Mouse (Mus musculus): ENCODE measurements around the gene Crip2.

Gene Crip2

DNA sequence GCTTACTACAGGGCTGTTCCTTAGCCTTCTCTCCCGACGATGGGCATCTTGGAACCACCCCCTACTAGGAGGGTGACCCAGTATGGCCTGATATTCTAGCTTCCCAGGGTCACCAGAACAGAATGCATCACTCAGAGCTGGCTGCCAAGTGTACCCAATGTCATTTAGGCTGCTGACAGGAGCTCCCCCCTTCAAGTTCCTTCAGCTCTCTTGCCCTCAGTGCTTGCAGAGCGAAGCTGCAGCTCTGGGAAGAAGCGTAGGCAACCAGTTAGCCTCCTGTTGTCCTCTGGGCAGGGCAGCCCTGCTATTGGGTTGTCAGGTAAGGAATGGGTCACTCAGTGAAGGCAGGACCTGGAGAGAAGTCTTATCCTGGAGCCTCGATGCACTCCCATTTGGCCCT, 44.9 kb downstream of the Crip2 start:
- DNase-seq (ENCODE audit: extremely low spot score) = no peak

DNA sequence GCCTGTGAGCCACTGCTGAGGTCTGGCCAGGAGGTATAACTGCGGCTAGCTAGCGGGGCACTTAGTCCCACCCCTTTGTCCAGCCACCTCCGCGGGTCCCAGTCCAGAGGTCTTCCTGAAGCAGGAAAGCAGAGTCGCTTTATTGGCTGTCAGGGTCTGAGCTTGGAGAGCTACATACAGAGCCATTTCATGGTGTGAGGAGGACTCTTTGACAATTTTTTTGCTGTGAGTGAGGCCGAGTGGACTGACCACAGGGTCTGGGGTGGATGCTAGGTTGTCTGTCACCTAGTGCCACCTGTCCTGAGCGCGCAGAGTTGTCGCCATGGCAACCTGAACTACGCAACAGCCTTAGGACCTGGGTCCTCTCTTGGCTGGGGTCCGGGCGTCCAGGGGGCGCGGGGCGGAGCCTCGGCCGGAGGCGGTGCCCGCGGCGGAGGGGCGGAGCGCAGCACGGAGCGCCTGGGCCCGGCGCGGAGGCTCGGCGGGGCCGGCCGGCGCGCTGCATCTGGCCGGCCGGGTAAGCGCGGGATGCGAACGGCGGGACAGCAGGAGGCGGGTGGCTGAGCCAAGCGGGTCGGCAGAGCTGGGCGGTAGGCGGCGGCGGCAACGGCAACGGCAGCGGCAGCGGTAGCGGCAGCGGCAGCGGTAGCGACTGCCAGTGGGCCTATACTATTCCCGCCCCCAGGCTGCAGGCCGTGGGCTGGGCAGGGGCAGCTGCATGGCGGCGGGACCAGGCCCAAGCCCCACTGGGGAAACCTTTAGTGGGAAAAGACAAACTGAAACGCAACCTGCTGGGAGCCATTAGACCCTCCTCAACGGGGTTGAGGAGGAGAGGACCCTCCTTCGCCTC, 45.6 kb downstream of the Crip2 start, which contains the start of gene Tmem121:
Tmem121 (plus strand) TSS at position 489 of the 850 bp plus-strand sequence.
- peak; percentile 58 for DNase-seq (ENCODE audit: extremely low spot score)

DNA sequence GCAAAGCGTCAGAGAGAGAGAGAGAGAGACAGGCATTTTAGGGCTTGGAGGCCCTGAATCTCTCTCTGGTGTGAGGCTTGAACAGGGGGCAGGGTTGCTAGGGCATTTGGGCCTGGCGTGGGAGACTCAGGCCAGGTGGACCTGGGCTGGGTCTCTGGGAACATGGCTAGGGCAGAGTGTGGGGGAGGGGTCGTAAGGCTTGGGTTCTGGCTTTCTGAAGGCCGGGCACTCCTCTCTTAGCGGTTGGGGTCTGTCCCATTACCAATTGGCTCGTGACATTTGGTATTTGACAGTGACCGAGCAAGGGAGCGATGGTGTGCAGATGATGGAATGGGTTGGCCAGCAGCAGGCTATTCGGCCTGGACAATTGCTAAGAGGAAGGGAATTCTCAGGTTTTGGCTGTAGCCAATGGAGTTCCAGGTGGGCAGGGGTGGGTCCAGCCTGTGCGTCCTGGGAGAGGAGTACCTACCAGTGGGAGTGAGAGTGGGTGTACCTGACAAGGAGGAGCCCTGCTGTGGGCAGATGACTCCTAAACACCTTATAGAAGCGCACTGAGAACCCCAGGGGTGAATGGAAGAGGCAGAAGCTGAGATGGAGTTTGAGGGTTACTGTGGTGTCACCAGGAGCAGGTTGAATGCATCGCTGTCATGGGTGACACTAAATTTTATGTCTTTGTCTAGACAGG, 46.4 kb downstream of the Crip2 start:
- DNase-seq (ENCODE audit: extremely low spot score) = no peak

DNA sequence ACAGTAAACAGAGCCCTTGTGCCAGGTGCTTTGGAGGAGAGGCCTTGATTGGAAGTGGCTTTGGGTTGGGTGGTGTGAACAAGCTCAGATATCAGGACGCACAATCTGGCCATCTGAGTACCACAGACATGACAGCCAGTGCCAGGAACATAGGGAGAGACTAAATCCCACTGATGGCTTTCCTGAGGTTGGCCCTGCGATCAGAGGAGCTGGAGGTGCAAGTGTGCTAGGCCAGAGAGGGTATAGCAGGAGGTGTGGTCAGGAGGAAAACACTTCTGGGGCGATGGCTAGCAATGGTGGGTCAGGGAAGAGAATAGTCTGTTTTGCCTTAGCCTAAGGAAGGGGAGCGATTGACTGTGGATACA, 47.0 kb downstream of the Crip2 start:
- DNase-seq (ENCODE audit: extremely low spot score) = peak; percentile 15

DNA sequence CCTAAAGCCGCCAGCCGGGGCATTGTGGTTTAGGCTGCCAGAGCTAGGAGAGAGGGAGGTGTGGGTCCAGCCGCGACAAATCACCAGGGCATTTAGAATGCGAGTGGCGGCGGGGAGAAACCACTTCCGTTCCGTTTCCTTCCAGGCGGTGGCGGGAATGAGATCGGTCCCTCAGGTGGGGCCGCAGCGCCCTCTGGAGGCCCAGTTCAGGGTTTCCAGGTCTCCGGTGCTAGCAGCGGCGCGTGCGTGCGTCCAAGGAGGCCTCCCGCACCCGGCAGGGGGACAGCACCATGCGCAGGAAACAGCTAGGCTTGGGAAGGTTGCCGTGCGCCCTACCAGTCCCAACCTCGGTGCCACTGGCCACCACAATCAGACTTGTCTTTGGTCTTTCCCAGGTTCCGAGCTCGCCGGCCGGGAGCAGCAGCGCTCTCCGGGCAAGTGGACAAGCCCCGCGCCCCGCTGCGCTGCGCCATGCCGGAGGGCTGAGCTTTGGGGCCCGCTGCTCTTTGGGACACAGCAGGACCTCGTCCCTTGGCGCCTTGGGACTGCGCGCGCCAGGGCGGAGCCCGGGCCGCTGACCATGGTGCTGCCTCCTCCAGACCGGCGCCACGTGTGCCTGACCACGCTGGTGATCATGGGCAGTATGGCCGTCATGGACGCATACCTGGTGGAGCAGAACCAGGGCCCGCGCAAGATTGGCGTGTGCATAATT, 47.7 kb downstream of the Crip2 start:
- peak; percentile 86 for DNase-seq (ENCODE audit: extremely low spot score)

DNA sequence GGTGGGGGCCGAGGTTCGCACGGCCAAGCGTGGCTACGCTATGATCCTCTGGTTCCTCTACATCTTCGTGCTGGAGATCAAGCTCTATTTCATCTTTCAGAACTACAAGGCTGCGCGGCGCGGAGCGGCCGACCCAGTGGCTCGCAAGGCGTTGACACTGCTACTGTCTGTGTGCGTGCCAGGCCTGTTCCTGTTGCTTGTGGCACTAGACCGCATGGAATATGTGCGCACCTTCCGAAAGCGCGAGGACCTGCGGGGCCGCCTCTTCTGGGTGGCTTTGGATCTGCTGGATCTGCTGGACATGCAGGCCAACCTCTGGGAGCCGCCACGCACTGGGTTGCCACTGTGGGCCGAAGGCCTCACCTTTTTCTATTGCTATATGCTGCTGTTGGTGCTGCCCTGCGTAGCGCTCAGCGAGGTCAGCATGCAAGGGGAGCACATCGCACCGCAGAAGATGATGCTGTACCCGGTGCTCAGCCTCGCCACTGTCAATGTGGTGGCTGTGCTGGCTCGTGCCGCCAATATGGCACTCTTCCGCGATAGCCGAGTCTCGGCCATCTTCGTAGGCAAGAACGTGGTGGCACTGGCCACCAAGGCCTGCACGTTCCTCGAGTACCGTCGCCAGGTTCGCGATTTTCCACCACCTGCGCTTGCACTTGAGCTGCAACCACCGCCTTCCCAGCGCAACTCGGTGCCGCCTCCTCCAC, 48.5 kb downstream of the Crip2 start:
- no peak for DNase-seq (ENCODE audit: extremely low spot score)

DNA sequence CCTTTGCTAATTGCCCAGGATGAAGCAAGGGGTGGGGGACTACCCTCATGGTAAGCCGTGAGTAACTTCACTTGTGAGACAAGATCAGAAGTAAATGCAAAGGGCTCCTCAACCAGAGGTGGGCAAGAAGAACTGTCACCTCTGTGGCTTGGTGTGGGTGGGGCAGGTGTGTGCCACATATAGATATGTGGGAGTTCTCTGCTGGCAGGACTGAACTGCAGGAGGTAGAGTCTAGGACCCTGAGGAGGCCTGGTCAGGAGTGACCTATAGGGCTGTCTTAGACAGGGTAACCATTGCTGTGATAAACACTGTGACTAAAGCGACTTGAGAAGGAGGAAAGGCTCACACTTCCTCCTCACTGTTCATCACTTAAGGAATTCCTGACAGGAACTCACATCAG, 53.4 kb downstream of the Crip2 start:
- DNase-seq (ENCODE audit: extremely low spot score) = no peak
